Mouse (Mus musculus) midbrain, postnatal 0 days (tissue): ENCODE data around the gene Tmem40. TPM values are rescaled to one million over a fixed set of nuclear protein-coding genes. Genes with fewer than 3 reads are reported as not detected.

Source experiments
- ATAC-seq: fragments of 200-750 bp; cut with Nextera tagmentation; 2 replicates; pipeline ENCODE4 v1.8.0; 2017; ENCODE audit warnings: moderate number of reproducible peaks, mild to moderate bottlenecking, moderate TSS enrichment, moderate library complexity; ENCODE audit not compliant: low FRiP score
- DNase-seq: peaks from one replicate; pipeline ENCODE4 v3.0.0-alpha.2; 2015; ENCODE audit warnings: low spot score
- H3K27ac ChIP-seq: fragments of 300-500 bp; sonication (generic); 2 replicates; pipeline ENCODE4 v1.5.1; 2014; ENCODE audit warnings: low read depth, mild to moderate bottlenecking, low read length, mixed read lengths
- H3K27me3 ChIP-seq: fragments of 300-500 bp; sonication (generic); 2 replicates; pipeline ENCODE4 v1.6.1; 2014; ENCODE audit warnings: low read length, control low read depth, mixed read lengths; ENCODE audit not compliant: insufficient read depth
- H3K36me3 ChIP-seq: fragments of 300-500 bp; sonication (generic); 2 replicates; pipeline ENCODE4 v1.6.1; 2014; ENCODE audit warnings: low read length, control low read depth, mixed read lengths; ENCODE audit not compliant: insufficient read depth
- H3K4me1 ChIP-seq: fragments of 300-500 bp; sonication (generic); 2 replicates; pipeline ENCODE4 v1.6.1; 2014; ENCODE audit warnings: mild to moderate bottlenecking, control low read depth, antibody characterized with exemption, low read length, mixed read lengths; ENCODE audit not compliant: insufficient read depth
- H3K4me2 ChIP-seq: fragments of 300-500 bp; sonication (generic); 2 replicates; pipeline ENCODE4 v1.6.1; 2014; ENCODE audit warnings: low read depth, mild to moderate bottlenecking, low read length, mixed read lengths; ENCODE audit not compliant: poor library complexity, severe bottlenecking
- H3K4me3 ChIP-seq: fragments of 300-500 bp; sonication (generic); 2 replicates; pipeline ENCODE4 v1.5.1; 2014; ENCODE audit warnings: low read depth, mild to moderate bottlenecking, low read length, moderate library complexity
- H3K9ac ChIP-seq: fragments of 300-500 bp; sonication (generic); replicated peaks from 2 replicates; pipeline ENCODE4 v1.6.1; 2014; ENCODE audit warnings: mild to moderate bottlenecking, low read length, moderate library complexity, mixed read lengths; ENCODE audit not compliant: poor library complexity, severe bottlenecking
- H3K9me3 ChIP-seq: fragments of 300-500 bp; sonication (generic); 2 replicates; pipeline ENCODE4 v1.6.1; 2016; ENCODE audit warnings: low read length, control low read depth
- CTCF ChIP-seq: IDR thresholded peaks from 2 replicates; pipeline ENCODE4 v1.5.1; 2016; ENCODE audit warnings: antibody characterized with exemption, mild to moderate bottlenecking
- WGBS: fragments of 180-500 bp; shearing (Covaris S2); extraction: QIAGEN DNeasy Blood & Tissue Kit; methylation state at CpG from one replicate; pipeline ENCODE4 v1.1.7; 2014; 5-methylcytosine and 5-hydroxymethylcytosine counted together
- polyA plus RNA-seq: library from polyadenylated mRNA; unstranded; fragments of >200 nt; fragmentation: Nextera tagmentation; extraction: Ambion mirVana; gene quantifications from 2 replicates; pipeline ENCODE4 v1.2.1, GENCODE M21; 2015
- total RNA-seq: library from RNA; depleted of rRNA; stranded (reverse); fragments of >200 nt; gene quantifications from 2 replicates; pipeline ENCODE4 v1.2.3, GENCODE M21; 2014

Gene Tmem40
- total and polyA plus RNA-seq, 2 experiments from 2014 or later = 0.99 to 1.5 TPM

DNA sequence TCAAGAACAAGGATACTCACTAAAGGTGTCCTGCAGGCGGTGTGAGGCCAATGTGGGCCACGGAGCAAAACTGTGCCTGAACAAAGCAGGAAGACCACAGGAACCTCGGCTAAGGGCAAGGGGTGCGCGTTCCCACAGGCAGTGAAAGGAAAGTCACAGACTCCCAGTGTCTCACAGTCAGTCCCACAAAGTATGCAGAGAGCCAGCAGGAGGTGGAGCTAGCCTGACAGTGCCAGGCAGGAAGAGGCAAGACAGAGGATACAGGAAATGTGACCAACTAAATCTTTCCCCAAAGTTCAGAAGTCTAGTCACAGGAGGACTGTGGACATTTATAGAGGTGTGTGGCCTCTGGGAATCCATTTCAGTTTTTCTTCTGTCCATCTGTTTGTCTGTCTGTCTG, 59.3 kb downstream of the Tmem40 start:
- H3K4me3 ChIP-seq = no peak overlapping the region
- TF ChIP-seq CTCF = no peak
- 0 out of 2 replicates have a peak, but pooled peaks cover 3% of the 10 kb centered on the region for H3K4me1 ChIP-seq
- ATAC-seq (no peak), DNase-seq (no peak)
- no peak overlapping the region for H3K27ac ChIP-seq
- H3K9ac ChIP-seq = no peak overlapping the region
- H3K27me3 ChIP-seq = no peaks in the 10 kb centered on the region
- no peaks in the 10 kb centered on the region for H3K9me3 ChIP-seq
- no peaks in the 10 kb centered on the region for H3K36me3 ChIP-seq
- no peak overlapping the region for H3K4me2 ChIP-seq
- whole genome bisulfite sequencing = 80% methylated on average over 5 of the region's 5 CpGs

- Histone ChIP-seq H3K4me2 (no peak overlapping the region), H3K4me1 (0 out of 2 replicates have a peak, but pooled peaks cover 6% of the 10 kb centered on the region), H3K36me3 (no peaks in the 10 kb centered on the region), H3K9ac (no peak overlapping the region), H3K27me3 (no peaks in the 10 kb centered on the region), H3K27ac (no peak overlapping the region), H3K9me3 (no peaks in the 10 kb centered on the region), H3K4me3 (no peak overlapping the region)
- DNase-seq (no peak), ATAC-seq (no peak)
- TF ChIP-seq CTCF = peak; percentile 30; the same call in 1 of the 2 replicates
- WGBS = 55% methylated on average over 11 of the region's 11 CpGs
Measured at GRCm38 (mm10) chr6:115701302-115701701, 60.9 kb downstream of the Tmem40 start.

DNA sequence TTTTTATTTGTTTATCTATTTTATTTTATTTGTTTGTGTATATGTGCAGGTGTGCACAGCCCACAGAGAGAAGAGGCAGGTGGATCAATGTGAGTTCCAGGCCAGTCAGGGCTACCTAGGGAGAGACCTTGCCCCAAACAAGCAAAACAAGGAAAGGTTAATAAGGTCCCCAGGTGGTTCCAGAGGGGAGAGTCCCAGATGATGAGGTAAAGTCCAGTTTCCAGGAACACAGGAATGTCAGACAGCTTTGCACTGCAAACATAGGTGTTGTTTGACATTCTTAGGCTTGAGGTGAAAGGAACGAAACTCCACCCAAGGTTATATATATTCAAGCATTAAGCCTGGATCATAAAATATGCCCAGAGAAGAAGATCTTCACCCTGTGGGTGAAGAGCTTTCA, 61.4 kb downstream of the Tmem40 start:
- Histone ChIP-seq H3K4me1 (0 out of 2 replicates have a peak, but pooled peaks cover 6% of the 10 kb centered on the region), H3K9ac (no peak overlapping the region), H3K36me3 (no peaks in the 10 kb centered on the region), H3K27ac (no peak overlapping the region), H3K4me2 (no peak overlapping the region), H3K4me3 (no peak overlapping the region), H3K27me3 (no peaks in the 10 kb centered on the region), H3K9me3 (no peaks in the 10 kb centered on the region)
- 97% methylated on average over 1 of the region's 1 CpGs for WGBS
- no peak for DNase-seq
- TF ChIP-seq CTCF = no peak
- ATAC-seq = no peak

DNA sequence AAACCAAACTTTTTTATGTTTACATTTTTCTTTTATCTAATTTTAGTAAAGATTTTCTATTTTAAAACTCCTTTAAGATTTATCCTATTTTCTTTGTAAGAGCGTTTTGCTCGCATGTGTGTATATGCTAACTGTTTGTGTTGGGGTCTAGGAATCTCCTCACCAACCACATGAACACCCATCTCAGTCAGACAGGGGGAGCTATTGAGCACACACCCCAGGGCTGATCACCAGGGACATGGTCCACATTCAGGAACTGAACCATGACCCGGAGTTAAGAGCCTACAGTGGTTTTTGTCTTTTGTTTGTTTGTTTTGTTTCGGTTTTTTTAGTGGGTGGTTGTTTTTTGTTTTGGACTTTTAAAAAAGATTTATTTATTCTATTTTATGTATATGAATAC, 63.5 kb downstream of the Tmem40 start:
- DNase-seq (no peak), ATAC-seq (no peak)
- Histone ChIP-seq H3K27ac (no peak overlapping the region), H3K36me3 (no peaks in the 10 kb centered on the region), H3K4me2 (no peak overlapping the region), H3K9ac (no peak overlapping the region), H3K27me3 (no peaks in the 10 kb centered on the region), H3K9me3 (no peaks in the 10 kb centered on the region), H3K4me3 (no peak overlapping the region), H3K4me1 (0 out of 2 replicates have a peak, but pooled peaks cover 6% of the 10 kb centered on the region)
- 84% methylated on average over 4 of the region's 4 CpGs for WGBS
- TF ChIP-seq CTCF = peak; percentile 42

DNA sequence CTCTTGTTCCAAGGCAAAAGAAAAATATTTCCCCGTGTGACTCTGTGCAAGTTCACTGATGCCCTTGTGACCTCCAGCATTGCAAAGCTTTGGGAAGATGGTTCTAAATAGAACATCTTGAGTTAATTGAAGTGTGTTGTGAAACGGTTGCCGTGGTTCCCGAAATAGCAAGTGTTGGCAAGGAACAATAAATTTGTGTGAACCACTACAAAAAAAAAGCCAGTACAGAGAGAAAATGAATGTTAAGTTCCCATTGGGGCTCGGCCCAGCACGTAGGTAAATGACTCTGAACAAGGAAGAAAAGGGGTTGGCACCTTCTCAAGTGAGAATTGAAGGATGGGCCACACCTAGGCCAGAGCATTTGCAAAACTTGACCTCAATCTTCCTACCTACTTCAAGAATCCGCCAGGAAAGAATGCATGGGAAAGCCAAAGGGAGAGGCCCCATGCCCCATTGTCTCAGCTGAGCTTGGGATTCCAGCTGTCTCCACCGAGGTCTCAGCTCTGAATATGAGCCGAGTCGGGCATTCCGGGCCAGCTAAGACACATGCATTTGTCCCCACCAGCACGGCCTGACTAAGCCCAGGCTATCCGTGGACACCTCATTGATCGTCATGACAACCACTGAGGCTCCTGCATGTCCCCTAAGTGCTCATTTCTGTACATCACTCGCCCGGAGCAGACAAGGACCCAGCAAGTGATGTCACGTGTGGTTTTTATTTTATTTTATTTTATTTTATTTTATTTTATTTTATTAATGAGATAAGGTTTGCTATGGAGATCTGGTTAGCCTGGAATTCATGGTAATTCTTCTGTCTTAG, 64.3 kb downstream of the Tmem40 start:
- TF ChIP-seq CTCF = no peak
- WGBS = 42% methylated on average over 17 of the region's 17 CpGs
- Histone ChIP-seq H3K9me3 (no peaks in the 10 kb centered on the region), H3K36me3 (no peaks in the 10 kb centered on the region), H3K9ac (no peak overlapping the region), H3K27me3 (no peaks in the 10 kb centered on the region), H3K27ac (no peak overlapping the region), H3K4me2 (no peak overlapping the region), H3K4me3 (no peak overlapping the region), H3K4me1 (0 out of 2 replicates have a peak, but pooled peaks cover 6% of the 10 kb centered on the region)
- DNase-seq (no peak), ATAC-seq (no peak)

DNA sequence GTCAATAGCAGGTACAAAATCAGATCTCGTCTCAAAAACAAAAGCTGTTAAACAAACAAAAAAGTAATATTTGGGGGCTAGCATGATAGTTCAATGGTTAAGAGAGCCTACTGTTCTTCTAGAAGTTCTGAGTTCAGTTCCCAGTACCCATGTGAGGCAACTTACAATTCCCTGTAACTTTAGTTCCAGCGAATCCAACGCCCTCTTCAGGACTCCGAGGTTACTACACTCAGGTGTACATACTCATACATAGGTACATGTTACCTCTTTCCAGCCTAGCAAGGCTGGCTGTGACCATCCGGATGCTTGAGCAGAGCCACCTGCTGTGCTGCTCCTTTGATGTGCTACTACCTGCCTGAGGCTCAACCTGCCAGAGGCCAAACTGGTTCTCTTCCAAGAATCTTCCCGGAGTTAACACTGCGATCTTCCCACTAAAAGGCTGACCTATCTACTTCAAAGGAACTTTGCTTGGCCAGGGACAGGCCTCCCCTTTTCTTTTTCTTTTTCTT, 65.4 kb downstream of the Tmem40 start:
- Histone ChIP-seq H3K4me1 (0 out of 2 replicates have a peak, but pooled peaks cover 6% of the 10 kb centered on the region), H3K9me3 (no peaks in the 10 kb centered on the region), H3K27ac (no peak overlapping the region), H3K36me3 (no peaks in the 10 kb centered on the region), H3K4me3 (no peak overlapping the region), H3K9ac (no peak overlapping the region), H3K27me3 (no peaks in the 10 kb centered on the region), H3K4me2 (no peak overlapping the region)
- TF ChIP-seq CTCF = no peak
- DNase-seq = no peak
- ATAC-seq = no peak
- WGBS = 82% methylated on average over 7 of the region's 7 CpGs
